21 mouse cellular contexts compared by ENCODE assay signal in genomic region chr12:17333459-17333858, GRCm38 (mm10). TPM values are rescaled to one million over a fixed set of nuclear protein-coding genes. Genes with fewer than 3 reads are reported as not detected.
"Had no signal": no experiment of that assay in that cellular context is flagged by ENCODE, and none has a peak within 500 bp of the region (broad histone marks: within the 10 kb centered on the region; RNA-seq: fewer than 3 reads in every experiment).

No protein-coding gene starts in this region.

- H3K9me3 ChIP-seq: lung, embryonic 15.5 days; midbrain, embryonic 13.5 days; midbrain, embryonic 15.5 days; neural tube, embryonic 12.5 days; stomach, embryonic 15.5 days had no signal

- H3K9ac ChIP-seq: lung, embryonic 15.5 days; midbrain, embryonic 13.5 days; midbrain, embryonic 15.5 days; neural tube, embryonic 12.5 days; stomach, embryonic 15.5 days had no signal

- H3K4me3 ChIP-seq: lung, embryonic 15.5 days; megakaryocyte, embryonic 14.5 days; midbrain, embryonic 13.5 days; midbrain, embryonic 15.5 days; neural tube, embryonic 12.5 days; stomach, embryonic 15.5 days had no signal

- H3K4me2 ChIP-seq: lung, embryonic 15.5 days; midbrain, embryonic 11.5 days; midbrain, embryonic 13.5 days; midbrain, embryonic 15.5 days; neural tube, embryonic 12.5 days; stomach, embryonic 15.5 days had no signal

- H3K4me1 ChIP-seq: lung, embryonic 15.5 days; megakaryocyte, embryonic 14.5 days; midbrain, embryonic 13.5 days; midbrain, embryonic 15.5 days; neural tube, embryonic 12.5 days; stomach, embryonic 15.5 days had no signal

- H3K27me3 ChIP-seq: midbrain, embryonic 13.5 days; neural tube, embryonic 12.5 days; stomach, embryonic 15.5 days had no signal

- ATAC-seq: lung, postnatal 0 days; midbrain, embryonic 13.5 days; midbrain, embryonic 15.5 days had no signal

- DNase-seq: lung, postnatal 14 days; lung, postnatal 36 days; right cerebral cortex, postnatal 14 days; thymus, adult 2 months; thymus, postnatal 25 days; thymus, postnatal 4 days had no signal

- H3K36me3 ChIP-seq: lung, embryonic 15.5 days; midbrain, embryonic 13.5 days; midbrain, embryonic 15.5 days; neural tube, embryonic 12.5 days; stomach, embryonic 15.5 days had no signal

- H3K27ac ChIP-seq: lung, embryonic 15.5 days; macrophage; midbrain, embryonic 13.5 days; midbrain, embryonic 15.5 days; neural tube, embryonic 12.5 days; stomach, embryonic 15.5 days; stomach, postnatal 0 days had no signal

RNA-seq across cellular contexts. Expression of gene Atp6v1c2, which starts 4.3 kb away (rescaled TPM):
- total RNA-seq: megakaryocyte progenitor cell, adult 5-6 weeks; monocyte, adult 5-6 weeks; neutrophil, adult 5-6 weeks had no signal
- polyA plus RNA-seq: macrophage; spleen, adult 2 months; urinary bladder, adult 2 months had no signal
